Mouse (Mus musculus) gastrocnemius, postnatal 25 days (tissue): ENCODE data around the gene Dclk3. TPM values are rescaled to one million over a fixed set of nuclear protein-coding genes. Genes with fewer than 3 reads are reported as not detected.

ENCODE experiments used
- DNase-seq: peaks from one replicate; pipeline ENCODE4 v3.0.0; 2022
- total RNA-seq, 2 experiments: library from RNA; stranded (reverse); gene quantifications; 1 replicate in 1 of 2; 2 replicates in 1 of 2; pipeline ENCODE4 v1.2.3; 2021

Gene Dclk3
- total RNA-seq, 2 experiments from 2014 or later: 0.59 to 0.69 TPM

GRCm38 (mm10) chr9:111440446-111440845, 1.6 kb downstream of the Dclk3 start:
- DNase-seq: no peak

- DNase-seq: no peak
Observed at GRCm38 (mm10) chr9:111441151-111441550, 2.3 kb downstream of the Dclk3 start.

DNA sequence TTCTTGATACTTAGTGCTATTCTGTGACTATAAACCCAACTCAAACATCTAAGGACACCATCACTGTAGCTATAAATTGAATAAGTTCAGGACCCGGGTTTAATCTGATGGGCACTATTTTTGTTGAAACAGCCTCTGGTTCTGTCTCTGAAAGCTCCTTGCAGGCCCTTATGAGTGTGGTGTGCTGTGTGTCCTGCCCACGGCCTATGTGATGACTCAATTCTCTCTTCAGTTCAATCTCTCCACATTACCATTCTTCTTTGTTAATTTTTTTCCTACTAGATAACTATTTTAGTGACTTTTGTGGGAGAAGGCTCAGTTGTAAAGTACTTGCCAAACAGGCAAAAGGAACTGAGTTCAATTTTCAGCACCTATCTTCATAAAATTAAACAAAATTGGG, 7.3 kb downstream of the Dclk3 start:
- DNase-seq: no peak

GRCm38 (mm10) chr9:111448976-111449375, 10.1 kb downstream of the Dclk3 start:
- no peak for DNase-seq

- DNase-seq: no peak
Observed at GRCm38 (mm10) chr9:111449880-111450279, 11.0 kb downstream of the Dclk3 start.

- DNase-seq: no peak
Observed at GRCm38 (mm10) chr9:111450853-111451404, 12.0 kb downstream of the Dclk3 start.

GRCm38 (mm10) chr9:111453895-111454294, 15.0 kb downstream of the Dclk3 start:
- no peak for DNase-seq

DNA sequence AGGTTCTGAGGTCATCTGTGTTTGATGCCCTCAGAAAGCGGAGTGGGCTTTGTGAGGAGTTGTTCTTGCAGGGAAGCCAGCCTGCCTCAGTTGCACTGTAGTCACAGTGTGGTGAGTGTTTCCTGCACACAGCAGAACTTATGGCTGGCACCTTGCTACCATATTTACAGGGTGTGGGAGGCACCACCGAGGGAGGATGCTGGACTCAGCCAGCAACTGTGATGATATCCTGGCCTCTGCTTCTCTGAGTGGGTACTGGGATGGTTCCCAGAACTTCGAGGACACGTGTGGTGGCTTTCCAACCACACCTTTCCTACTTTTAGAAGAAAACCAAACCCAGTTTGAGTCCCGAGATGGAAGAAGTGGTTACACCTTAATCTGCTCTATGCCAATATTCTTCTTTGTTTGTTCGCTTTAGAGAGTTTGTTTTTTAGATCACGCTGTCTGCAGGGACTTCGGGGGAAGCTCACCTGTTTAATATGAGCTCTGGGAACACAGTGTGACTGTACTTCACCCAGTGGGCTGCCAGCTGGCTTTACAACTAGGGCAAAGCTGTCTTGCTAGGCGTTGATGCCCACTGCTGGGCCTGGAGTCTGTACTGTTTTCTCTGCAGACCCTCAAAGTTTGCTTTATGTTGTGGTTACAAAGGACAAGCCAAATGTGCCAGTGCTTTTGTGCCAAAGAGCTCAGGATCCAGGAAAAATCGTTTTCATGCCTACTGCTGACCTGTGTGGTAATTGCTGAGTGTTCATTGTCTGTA, 18.5 kb downstream of the Dclk3 start:
- no peak for DNase-seq

DNA sequence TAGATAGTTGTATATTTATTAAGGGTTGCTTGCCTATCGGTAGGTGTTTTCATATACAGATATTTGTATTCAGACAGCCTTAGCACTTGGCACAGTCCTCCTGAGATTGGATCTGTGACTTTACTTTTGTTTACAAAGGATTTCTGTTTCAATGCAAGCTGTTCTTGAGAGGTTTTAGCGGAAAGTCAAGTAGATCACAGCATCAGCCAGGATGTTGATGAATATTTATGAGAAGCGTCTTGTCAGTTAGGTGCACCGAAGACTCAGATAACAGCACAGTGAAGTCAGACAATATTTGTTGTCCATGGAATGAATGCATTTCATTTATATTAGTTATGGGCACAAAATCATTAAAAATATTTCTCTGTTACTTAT, 19.0 kb downstream of the Dclk3 start:
- no peak for DNase-seq

DNA sequence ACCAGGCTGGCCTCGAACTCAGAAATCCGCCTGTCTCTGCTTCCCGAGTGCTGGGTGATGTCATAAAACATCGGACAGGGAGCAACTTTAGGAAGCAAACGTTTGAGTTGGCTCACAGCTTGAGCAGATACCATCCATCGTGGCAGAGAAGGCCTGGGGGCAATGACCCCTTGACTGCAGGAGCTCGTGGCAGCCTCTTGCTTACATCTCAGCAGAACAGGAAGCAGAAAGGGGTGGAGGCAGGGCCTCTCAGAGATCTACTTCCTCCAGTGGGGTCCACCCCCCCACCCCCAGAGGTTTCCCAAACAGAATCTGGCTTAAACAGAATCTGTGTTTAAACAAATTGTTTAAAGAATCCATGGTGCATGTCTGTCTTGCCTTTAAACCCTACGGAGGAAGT, 20.6 kb downstream of the Dclk3 start:
- DNase-seq: no peak

- DNase-seq: no peak
Observed at GRCm38 (mm10) chr9:111460201-111460814, 21.4 kb downstream of the Dclk3 start.

- DNase-seq: no peak
Observed at GRCm38 (mm10) chr9:111461415-111462103, 22.7 kb downstream of the Dclk3 start.

GRCm38 (mm10) chr9:111465666-111466065, 26.8 kb downstream of the Dclk3 start:
- no peak for DNase-seq

GRCm38 (mm10) chr9:111473686-111474457, 35.0 kb downstream of the Dclk3 start:
- DNase-seq: no peak

DNA sequence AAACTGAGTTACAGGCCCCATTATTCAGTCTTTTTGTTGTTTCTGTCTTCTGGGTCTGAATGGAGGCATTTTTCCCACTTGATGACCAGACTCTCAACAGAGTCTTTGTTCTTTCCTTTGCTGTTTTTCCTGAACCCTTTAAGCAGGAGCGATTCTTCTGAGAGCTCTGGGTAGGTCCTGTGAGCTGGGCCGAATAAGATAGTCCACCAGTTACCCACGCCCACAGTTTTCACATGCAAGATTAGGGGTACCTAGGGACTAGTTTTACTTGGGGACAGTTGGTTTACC, 35.5 kb downstream of the Dclk3 start:
- DNase-seq: no peak

DNA sequence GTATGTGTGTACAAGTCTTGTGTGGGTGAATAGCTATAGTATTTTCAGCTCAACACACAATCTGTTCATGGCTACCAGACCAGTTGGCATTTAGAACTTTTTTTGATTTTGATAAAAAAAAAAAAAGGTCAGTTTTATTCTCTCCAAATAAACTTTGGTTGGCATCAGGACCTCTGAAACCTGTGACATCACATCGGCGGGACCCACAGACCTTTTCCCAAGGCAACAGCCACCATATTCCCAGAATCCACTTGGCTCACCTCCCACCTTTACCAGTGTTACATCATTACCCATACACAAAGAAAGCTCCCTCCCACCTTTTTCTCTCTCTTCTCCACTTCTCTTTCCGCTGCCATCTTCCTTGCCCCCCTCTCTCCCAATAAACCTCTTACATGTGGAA, 36.4 kb downstream of the Dclk3 start:
- DNase-seq: no peak

DNA sequence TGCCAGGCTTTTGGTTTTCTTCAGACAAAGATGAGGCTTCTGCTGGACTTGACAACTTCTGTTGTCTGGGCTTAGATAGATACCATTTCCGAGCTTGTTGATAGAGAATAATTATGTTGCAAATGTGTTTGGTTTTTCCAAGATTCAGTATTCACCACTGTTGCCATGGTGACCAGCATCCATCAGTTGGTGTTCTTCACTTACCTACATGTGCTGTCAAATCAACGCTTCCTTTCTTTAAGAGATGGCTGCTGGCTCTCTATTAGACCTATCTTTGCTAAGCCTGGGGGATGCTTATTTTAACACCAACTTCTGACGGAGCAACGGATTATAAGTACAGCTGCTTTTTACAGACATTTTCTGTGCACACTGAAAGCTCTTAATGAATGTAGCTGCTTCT, 37.1 kb downstream of the Dclk3 start:
- DNase-seq: no peak

DNA sequence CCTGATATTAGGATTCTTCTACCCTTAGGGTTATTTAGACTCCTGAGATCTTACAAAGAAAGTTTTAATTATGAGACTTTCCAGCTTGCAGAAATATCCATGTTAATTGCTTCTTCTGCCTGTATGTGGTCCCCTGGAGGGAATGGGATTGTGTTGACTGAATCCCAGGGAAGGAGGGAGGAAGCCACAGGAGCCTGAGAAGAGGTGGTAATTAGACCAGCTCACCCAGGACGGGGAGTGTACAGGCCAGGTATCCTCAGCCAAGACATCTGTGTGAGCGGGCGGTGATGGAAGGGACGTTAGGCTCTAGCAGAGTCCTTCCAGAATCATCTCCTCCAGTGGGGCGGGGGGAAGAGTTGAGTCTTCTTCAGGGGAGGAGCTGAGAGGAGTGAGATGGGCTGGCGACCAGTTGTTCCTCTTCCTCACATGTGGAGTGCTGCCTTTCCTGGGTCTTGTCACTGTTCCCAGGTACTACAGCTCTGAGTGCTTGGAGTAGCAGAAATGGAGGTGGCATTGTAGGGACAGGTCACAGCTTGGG, 37.7 kb downstream of the Dclk3 start:
- no peak for DNase-seq

DNA sequence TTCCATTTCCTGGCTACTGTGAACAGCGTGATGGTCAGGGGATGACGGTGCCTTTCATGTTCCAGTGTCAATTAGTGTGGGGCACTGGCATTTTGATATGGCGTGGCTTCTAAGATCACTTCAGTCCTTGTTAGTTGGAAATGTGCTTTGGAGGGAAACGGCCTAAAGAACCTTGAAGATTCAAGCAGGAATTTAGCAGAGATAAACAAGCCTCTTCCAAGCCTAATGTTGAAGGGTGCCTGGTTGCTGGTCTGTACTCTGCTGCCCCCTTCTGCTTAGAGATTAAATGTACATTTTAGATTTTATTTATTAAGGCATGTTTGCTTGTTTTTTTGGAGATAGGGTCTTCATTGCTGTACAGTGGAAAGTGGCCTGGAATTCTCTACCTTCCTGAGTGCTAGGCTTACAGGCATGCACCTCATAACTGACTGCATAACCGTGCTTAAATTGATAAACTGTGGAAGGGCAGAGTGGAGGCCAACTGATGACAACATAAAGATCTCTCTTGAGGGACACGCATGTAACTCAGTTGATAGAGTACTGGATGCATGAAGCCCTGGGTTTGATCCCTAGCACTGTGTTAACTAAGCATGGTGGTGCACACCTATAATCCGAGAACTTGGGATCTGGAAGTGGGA, 40.1 kb downstream of the Dclk3 start:
- no peak for DNase-seq

DNA sequence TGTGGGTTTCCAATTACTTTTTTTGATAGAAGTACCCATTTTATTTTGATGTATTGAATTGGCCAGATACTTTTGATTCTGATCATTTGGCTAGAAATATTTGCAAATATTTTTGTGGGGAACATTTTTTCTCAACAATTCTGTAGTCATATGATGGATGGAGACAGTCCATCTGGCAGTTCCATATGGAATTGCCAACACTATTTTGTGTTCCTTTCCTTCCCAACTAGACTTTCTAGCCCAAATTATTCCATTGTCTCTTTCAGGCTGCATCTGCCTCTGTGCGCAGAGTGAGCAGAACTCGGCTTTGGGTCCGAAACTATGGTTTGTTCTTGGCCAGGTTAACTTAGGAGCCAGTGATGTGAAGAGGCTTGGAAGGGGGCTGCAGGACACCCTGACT, 42.1 kb downstream of the Dclk3 start:
- DNase-seq: no peak

GRCm38 (mm10) chr9:111486645-111487477, 48.0 kb downstream of the Dclk3 start:
- DNase-seq: no peak
